Mouse (Mus musculus): ENCODE results near the gene Ide. TPM values are rescaled to one million over a fixed set of nuclear protein-coding genes. Genes with fewer than 3 reads are reported as not detected.

Ide gene
- total and polyA plus RNA-seq, 3 experiments = 32.6 to 87.5 (median 76.8) TPM

- no peak for TF ChIP-seq ZKSCAN1 (IDR thresholded peaks at IDR 0.05; ENCODE audit: low read depth, low read length)
Observed at GRCm38 (mm10) chr19:37315091-37315490, 22.6 kb downstream of the Ide start (continued).

- Histone ChIP-seq H3K79me2 (ENCODE audit: control insufficient read depth, insufficient read depth, low read length, poor library complexity) (no peaks in the 10 kb centered on the region), H3K27ac (ENCODE audit: control insufficient read depth, low read depth, low read length) (no peak overlapping the region), H3K4me1 (ENCODE audit: control insufficient read depth in 1 of 2, insufficient read depth in 2 of 2, low read length in 2 of 2) (no peaks in the 10 kb centered on the region; a peak in 1 of 4 replicates), H3K4me3 (ENCODE audit: control insufficient read depth in 1 of 2, insufficient read depth in 1 of 2, low read depth in 2 of 2, low read length in 2 of 2) (no peak overlapping the region), H3K27me3 (ENCODE audit: control insufficient read depth in 1 of 2, insufficient read depth in 2 of 2, low read length in 2 of 2) (no peaks in the 10 kb centered on the region), H3K9me3 (replicated peaks; ENCODE audit: insufficient read depth, low read length) (no peaks in the 10 kb centered on the region), H3K36me3 (ENCODE audit: control insufficient read depth in 1 of 2, insufficient read depth in 2 of 2, low read length in 2 of 2) (peaks cover 0 to 19% of the 10 kb centered on the region in 2 experiments; a peak in 3 of 4 replicates), H3K9ac (ENCODE audit: control insufficient read depth, low read depth, low read length, poor library complexity, severe bottlenecking) (no peak overlapping the region)
- TF ChIP-seq ETS1 (IDR thresholded peaks at IDR 0.05; ENCODE audit: low read depth, low read length) = no peak
- TF ChIP-seq TBP (IDR thresholded peaks at IDR 0.05; ENCODE audit: low read depth, low read length) = no peak
- DNase-seq (ENCODE audit: low read depth, low spot score) = no peak
Observed at GRCm38 (mm10) chr19:37311426-37311825, 26.2 kb downstream of the Ide start.

GRCm38 (mm10) chr19:37310133-37310532 lies 27.5 kb downstream of the Ide start:
- Histone ChIP-seq H3K27me3 (ENCODE audit: control insufficient read depth in 1 of 2, insufficient read depth in 2 of 2, low read length in 2 of 2) (no peaks in the 10 kb centered on the region), H3K4me1 (ENCODE audit: control insufficient read depth in 1 of 2, insufficient read depth in 2 of 2, low read length in 2 of 2) (no peaks in the 10 kb centered on the region; a peak in 1 of 4 replicates), H3K36me3 (ENCODE audit: control insufficient read depth in 1 of 2, insufficient read depth in 2 of 2, low read length in 2 of 2) (peaks cover 0 to 15% of the 10 kb centered on the region in 2 experiments; a peak in 3 of 4 replicates), H3K4me3 (ENCODE audit: control insufficient read depth in 1 of 2, insufficient read depth in 1 of 2, low read depth in 2 of 2, low read length in 2 of 2) (no peak overlapping the region), H3K9ac (ENCODE audit: control insufficient read depth, low read depth, low read length, poor library complexity, severe bottlenecking) (no peak overlapping the region), H3K9me3 (replicated peaks; ENCODE audit: insufficient read depth, low read length) (no peaks in the 10 kb centered on the region), H3K79me2 (ENCODE audit: control insufficient read depth, insufficient read depth, low read length, poor library complexity) (no peaks in the 10 kb centered on the region), H3K27ac (ENCODE audit: control insufficient read depth, low read depth, low read length) (no peak overlapping the region)
- peak; percentile 4 for TF ChIP-seq RAD21 (IDR thresholded peaks at IDR 0.05; ENCODE audit: low read depth, low read length)
- peak in 1 of 3 experiments; percentile 15; a peak in 1 of 6 replicates for TF ChIP-seq CTCF (IDR thresholded peaks at IDR 0.05 in 2 of 3, conservative IDR thresholded peaks at IDR 0.05 in 1 of 3; ENCODE audit: control insufficient read depth in 1 of 3, insufficient read depth in 1 of 3, low read depth in 2 of 3, low read length in 3 of 3, poor library complexity in 1 of 3, severe bottlenecking in 1 of 3)
- no peak for TF ChIP-seq USF2 (IDR thresholded peaks at IDR 0.05; ENCODE audit: borderline replicate concordance in 1 of 2, insufficient read depth in 1 of 2, low read depth in 1 of 2, low read length in 2 of 2)
- DNase-seq (ENCODE audit: low read depth, low spot score) = no peak

GRCm38 (mm10) chr19:37308941-37309340 lies 28.7 kb downstream of the Ide start:
- Histone ChIP-seq H3K9ac (ENCODE audit: control insufficient read depth, low read depth, low read length, poor library complexity, severe bottlenecking) (no peak overlapping the region), H3K36me3 (ENCODE audit: control insufficient read depth in 1 of 2, insufficient read depth in 2 of 2, low read length in 2 of 2) (peaks cover 0 to 15% of the 10 kb centered on the region in 2 experiments; a peak in 3 of 4 replicates), H3K27me3 (ENCODE audit: control insufficient read depth in 1 of 2, insufficient read depth in 2 of 2, low read length in 2 of 2) (no peaks in the 10 kb centered on the region), H3K79me2 (ENCODE audit: control insufficient read depth, insufficient read depth, low read length, poor library complexity) (no peaks in the 10 kb centered on the region), H3K4me1 (ENCODE audit: control insufficient read depth in 1 of 2, insufficient read depth in 2 of 2, low read length in 2 of 2) (no peaks in the 10 kb centered on the region; a peak in 1 of 4 replicates), H3K4me3 (ENCODE audit: control insufficient read depth in 1 of 2, insufficient read depth in 1 of 2, low read depth in 2 of 2, low read length in 2 of 2) (no peak overlapping the region), H3K27ac (ENCODE audit: control insufficient read depth, low read depth, low read length) (no peak overlapping the region), H3K9me3 (replicated peaks; ENCODE audit: insufficient read depth, low read length) (no peaks in the 10 kb centered on the region)
- TF ChIP-seq ZC3H11A (IDR thresholded peaks at IDR 0.05; ENCODE audit: low read depth, low read length) = no peak
- TF ChIP-seq ETS1 (IDR thresholded peaks at IDR 0.05; ENCODE audit: low read depth, low read length) = no peak
- TF ChIP-seq TBP (IDR thresholded peaks at IDR 0.05; ENCODE audit: low read depth, low read length) = no peak
- TF ChIP-seq SMC3 (IDR thresholded peaks at IDR 0.05; ENCODE audit: low read depth, low read length) = no peak
- no peak for TF ChIP-seq TCF12 (IDR thresholded peaks at IDR 0.05; ENCODE audit: low read depth, low read length)
- TF ChIP-seq SIN3A (IDR thresholded peaks at IDR 0.05; ENCODE audit: low read length) = no peak
- no peak for TF ChIP-seq MEF2A (IDR thresholded peaks at IDR 0.05; ENCODE audit: extremely low read depth, insufficient replicate concordance, low read depth, low read length, poor library complexity, severe bottlenecking)
- no peak for TF ChIP-seq GABPA (IDR thresholded peaks at IDR 0.05; ENCODE audit: low read depth, low read length)
- no peak for TF ChIP-seq MYC (IDR thresholded peaks at IDR 0.05; ENCODE audit: low read depth, low read length)
- TF ChIP-seq NELFE (IDR thresholded peaks at IDR 0.05; ENCODE audit: low read depth, low read length) = no peak
- DNase-seq (ENCODE audit: low read depth, low spot score) = no peak
